Mouse (Mus musculus): ENCODE results near the gene Dnajb13.
"Not testable (repeated sequence)": the region's sequence is repeated elsewhere in the genome, so short reads cannot be mapped to it uniquely, and the experiment has no call there.

The Dnajb13 gene

DNA sequence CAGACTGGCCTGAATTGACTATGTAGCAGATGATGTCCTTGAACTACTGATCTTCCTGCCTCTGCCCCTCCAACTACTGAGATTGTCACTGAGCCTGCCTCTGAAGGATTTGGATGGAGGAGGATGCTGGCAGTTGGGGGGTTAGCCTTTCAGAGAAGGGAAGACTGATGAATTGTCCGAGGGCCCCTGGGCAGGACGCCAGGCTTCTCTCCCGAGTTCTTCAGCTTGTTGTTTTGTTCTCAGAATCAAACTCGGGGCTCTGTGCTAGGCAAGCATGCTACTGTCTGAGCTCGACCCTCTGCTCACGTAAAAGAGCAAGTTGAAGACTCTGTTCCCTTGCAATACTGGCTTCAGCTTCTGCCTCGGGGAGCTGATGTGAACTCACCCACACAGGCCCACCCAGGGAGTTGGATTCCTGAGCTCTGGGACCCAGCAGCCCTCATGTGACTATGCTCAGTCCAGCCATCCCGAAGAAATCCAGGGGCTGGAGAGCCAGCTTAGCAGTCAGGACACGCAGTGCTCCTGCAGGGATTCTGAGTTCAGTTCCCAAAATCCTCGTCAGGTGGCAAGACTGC lies 26.2 kb downstream of the Dnajb13 start:
- DNase-seq (ENCODE audit: low spot score): peak; percentile 43

DNA sequence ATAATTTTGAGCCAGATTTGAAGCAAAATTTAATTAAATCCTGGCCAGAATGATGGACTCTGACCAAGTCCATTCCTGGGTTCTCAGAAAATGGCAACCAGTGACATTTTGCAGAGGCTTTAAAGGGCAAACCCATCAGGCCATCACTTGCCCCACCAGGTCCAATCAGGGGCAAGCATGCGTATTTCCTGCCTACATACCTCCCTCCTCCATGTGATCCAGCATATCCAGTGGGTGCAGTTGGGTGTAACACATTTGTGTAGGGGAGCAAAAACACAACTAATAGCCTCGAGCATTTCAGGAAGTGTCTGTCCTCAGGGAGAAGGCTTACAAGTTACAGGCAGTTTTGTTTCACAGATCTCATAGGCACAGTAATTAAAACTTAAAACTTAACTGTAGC lies 27.5 kb downstream of the Dnajb13 start:
- no peak for DNase-seq (ENCODE audit: low spot score)

DNA sequence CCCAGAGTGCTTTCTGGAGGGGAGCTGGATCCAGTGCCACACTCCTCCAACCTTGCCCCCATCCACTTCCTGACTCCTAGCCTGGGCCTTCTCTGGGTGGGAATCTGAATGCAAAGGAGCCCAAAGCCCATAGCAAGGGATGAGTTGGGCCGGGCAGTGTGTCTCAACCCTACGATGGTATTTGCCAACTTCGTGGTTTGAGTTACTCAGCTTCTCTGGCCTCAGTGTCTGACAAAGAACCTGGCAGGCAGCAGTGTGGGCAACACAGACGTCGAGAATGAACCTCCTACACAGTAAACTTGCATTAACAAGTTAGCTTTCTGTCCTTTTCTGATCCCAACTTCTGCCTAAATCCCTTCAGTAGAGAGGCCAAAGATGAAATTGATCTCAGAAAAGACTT lies 30.3 kb downstream of the Dnajb13 start:
- DNase-seq (ENCODE audit: low spot score): no peak

DNA sequence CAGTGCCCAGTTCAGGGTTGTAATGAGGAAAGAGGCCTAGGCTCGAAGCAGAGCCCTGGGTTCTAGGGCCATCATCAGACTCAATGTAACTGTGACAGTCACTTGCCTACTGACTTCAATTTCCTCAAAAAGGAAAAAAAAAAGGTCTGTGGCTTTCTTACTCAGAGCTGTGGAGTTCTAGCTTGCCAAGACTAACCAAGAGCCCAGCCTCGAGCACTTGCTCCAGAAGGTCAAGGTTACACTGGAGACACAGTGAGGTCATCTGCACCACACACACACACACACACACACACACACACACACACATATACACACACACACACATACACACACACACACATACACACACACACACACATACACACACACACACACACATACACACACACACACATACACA lies 32.7 kb downstream of the Dnajb13 start:
- not testable (repeated sequence) for DNase-seq (ENCODE audit: low spot score)

DNA sequence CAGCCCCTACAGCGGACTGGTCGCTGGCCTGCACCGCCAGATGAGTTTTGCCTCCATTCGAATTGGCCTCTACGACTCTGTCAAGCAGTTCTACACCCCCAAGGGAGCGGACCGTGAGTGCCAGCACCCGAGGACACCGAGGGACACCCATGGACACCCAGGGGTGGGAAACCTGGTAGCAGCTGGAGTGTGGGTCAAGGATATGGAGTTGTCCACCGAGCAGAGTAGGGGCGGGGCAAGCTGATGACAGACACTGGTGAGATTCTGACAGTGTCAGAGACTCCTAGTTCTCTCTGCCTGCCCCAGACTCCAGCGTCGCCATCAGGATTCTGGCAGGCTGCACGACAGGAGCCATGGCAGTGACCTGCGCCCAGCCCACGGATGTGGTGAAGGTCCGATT lies 34.6 kb downstream of the Dnajb13 start:
- no peak for DNase-seq (ENCODE audit: low spot score)

DNA sequence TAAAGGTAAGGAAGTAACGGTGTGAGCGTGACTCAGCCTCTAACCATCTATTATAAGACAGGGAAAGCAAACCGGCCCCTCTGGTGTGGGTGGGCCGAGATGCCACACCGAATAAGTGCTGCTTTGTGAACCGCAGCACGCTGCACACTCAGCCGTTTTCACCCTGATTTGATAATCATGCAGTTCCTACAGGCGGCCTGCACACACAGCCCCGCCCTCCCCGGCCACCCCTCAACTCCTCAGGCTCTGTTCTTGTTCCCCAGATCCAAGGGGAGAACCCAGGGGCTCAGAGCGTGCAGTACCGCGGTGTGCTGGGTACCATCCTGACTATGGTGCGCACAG lies 35.0 kb downstream of the Dnajb13 start:
- no peak for DNase-seq (ENCODE audit: low spot score)

DNA sequence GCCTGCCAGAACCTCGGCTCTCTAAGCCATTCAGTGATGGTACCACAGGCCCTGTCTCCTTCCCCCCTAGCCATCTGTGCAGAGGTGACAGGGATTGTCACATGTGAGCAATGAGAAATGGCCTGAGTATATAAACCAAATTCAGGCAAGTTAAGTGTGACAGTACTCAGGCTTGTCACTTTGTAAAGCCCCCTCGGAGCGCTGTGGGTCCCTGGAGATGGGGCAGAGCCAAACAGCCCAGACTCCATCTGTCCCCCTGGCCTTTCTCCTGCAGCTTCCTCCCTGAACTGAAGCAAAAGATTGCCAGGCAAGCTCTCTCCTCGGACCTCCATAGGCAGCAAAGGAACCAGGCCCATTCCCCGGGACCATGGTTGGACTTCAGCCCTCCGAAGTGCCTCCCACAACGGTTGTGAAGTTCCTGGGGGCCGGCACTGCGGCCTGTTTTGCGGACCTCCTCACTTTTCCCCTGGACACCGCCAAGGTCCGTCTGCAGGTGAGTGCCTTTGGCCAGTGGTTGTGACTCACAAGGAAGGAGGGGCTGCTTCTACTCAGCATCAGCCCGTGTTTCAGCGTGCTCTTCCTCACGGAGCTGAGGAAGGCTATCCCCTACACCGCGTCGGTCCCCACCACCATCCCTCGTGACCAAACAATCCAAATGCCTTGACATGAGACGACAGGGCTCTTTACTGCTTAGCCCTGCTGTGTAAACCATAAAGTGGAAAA lies 35.5 kb downstream of the Dnajb13 start:
- no peak for DNase-seq (ENCODE audit: low spot score)

DNA sequence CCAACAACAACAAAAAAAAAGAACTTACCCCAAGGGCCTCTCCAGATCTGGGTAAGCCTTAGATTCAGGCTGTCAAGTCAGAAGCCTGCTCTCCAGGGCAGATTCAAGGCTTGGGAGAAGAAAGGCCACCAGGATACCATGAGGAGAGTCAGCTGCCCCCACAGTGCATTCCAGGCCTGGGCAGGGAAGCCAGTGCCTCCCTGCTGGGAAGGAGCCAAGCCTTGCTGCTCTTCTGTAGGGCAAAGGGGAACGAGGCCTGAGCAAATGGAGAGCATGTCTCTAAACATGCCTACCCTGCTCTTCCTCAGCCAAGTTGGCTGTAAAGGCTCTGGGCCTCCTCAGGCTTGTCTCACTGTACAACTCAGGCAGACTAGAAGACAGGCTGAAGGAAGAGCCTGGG lies 40.1 kb downstream of the Dnajb13 start:
- peak; percentile 69 for DNase-seq (ENCODE audit: low spot score)

DNA sequence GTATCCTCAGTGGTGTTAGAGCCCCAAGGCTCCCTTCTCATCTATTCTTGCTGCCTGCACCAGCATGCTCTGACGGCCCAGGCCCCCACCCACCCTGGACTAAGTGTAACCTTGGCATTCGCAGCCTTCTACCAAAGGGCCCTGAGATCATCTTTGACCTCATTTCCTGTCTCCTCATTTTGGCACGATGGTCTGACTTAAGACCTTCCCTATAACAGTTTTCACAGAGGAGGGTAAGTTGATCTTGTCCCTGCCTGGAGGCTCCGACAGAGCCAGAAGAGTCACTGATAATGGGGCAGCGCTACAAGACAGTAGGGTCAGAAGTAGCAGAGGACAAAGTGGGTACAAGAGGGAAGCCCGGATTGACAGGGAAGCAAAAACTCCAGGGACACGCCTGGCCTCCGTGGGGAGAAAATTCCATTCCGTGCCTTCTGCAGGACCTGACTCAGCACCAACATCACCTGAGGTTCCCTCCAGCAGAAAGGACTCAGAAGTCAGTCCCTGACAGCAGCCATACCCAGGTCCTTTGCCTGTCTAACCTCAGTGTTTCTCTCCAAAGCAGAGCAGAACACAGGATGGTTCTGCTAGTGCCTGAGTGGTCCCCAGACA lies 40.8 kb downstream of the Dnajb13 start:
- DNase-seq (ENCODE audit: low spot score): no peak

DNA sequence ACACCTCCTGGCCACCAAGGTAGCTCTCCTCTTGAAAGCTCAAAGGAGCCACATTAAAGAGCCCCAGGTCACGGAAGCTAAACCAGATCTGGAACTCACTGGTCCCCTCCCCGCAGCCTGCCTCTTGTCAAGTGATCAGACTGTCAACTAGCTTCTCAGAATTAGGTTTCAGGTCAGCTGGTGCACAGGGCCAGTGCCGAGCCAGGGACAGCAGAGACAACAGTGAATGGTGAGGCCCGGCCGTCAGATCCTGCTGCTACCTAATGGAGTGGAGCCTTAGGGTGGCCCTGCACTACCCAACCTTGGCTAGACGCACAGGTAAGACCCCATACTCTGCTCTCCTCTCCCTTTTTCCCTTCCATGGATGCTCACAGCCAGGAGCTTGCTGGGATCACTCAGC lies 42.0 kb downstream of the Dnajb13 start, which contains the start of gene Ucp3:
TSS of gene Ucp3 (plus strand) at position 214 of the 400 bp plus-strand sequence.
- no peak for DNase-seq (ENCODE audit: low spot score)

DNA sequence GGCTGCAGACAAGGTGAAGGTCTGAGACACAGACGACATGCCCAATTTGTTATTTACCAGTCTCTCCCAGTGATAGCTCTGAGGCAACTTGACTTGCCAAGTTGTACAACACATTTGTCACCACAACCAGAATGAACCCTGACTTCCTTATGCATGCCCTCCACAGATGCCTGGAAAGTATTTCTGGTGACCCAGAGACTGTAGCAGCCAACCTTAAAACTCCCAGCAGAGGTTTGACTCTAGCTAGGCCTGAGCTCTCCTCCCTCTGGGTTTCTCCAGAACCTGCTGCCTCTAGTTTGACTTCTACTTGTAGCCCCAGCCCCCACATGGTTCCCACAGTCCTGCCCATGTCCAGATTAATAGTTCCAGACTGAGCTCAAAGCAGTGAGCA lies 43.4 kb downstream of the Dnajb13 start:
- DNase-seq (ENCODE audit: low spot score): no peak

DNA sequence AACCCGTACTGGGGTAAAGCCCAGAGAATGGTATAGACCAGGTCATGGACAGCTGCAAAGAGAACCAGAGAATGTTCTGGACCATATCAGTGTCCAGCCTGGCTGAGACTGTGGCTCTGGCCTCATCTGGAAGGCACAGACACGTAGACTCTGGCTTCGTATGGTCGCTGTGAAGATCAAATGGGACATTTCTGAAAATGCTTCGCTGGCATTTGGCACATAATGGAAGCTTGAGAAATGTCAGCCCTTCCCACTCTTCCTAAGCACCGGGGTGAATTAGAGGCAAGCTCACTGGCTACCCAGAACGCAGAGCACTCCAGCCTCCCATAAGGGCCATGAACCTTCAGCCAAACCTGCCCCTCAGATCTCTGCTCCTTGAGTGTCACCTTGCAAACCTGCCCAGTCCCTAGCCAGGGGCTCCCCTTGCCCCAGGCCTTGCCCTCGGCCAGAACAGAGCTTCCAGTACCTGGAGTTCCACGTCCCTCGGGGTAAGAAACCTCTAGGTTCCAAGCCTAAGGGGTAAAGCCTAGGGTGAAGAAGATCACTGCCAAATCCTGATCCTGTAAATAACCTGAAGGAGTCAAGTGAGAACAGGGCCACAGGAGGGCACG lies 43.9 kb downstream of the Dnajb13 start:
- no peak for DNase-seq (ENCODE audit: low spot score)

DNA sequence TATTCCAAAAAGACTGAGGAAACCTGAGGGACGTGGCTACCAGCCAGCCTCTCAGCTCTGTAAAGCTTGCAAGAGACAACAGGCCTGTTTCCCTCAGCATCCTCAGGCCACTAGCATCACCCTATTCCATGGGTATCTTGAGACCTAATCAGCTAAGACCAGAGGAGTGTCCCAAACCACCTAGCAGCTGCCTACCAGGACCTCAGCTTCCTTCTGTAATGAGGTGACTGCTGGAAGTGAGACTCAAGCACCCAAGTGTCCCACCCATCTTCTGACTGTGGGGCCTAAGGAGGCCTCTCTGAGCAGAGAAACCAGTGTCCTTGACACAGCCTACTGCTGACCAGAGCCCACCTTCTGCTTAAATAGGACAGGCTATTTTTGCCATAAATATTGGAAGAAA lies 45.3 kb downstream of the Dnajb13 start:
- DNase-seq (ENCODE audit: low spot score): no peak

DNA sequence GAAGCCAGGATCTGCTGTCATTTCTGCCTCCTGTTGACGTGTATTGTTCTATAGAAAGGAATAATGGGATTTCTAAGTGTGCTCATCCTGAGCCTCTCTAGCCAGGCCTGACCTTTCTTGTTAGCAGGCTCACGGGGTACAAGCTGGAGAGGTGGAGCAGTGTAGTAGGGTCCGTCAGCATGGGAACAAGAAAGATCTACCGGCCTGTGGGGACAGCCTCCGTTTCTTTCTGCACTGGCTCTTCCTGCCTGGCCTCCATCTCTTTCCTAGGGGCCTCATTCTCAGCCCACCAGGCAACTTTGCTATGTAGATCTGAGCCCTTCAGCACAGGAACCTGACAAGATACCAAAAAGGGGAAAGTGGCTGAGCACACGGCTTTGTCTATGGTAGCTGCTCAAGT lies 46.0 kb downstream of the Dnajb13 start:
- no peak for DNase-seq (ENCODE audit: low spot score)

DNA sequence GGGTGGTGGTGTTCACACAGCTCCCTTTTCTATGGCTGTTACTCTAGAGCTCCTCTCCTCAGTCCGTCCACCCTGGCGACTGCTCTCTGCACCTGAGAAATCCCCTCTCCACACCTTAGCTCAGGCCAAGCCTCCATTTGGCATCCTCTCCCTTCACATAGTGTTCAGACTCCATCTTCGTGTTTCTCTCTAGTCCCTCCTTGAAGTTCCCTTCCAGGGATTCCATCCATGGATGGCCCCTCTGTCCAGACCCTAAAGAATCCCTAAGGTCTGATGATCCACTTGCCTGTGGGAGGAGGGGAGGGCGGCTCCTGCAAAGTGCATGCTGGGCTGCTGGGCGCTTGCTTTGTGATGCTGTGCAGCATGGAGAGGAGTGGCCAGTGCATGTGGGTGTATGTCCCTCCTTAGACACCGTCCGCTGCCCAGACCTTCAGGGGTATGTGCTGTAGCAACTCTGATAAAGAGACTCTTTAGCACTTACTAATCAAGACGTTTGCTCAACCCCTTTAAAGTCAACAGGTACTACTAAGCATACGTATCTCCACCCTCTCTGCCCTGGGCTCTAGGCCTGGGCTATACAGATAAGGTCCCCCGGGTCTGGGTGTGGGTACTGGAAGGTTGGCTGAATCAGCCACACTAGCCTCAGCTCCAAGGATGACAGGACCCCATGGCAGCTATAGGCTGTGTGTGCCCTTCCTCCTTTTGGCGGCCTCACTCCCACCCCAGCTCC lies 47.8 kb downstream of the Dnajb13 start:
- no peak for DNase-seq (ENCODE audit: low spot score)

DNA sequence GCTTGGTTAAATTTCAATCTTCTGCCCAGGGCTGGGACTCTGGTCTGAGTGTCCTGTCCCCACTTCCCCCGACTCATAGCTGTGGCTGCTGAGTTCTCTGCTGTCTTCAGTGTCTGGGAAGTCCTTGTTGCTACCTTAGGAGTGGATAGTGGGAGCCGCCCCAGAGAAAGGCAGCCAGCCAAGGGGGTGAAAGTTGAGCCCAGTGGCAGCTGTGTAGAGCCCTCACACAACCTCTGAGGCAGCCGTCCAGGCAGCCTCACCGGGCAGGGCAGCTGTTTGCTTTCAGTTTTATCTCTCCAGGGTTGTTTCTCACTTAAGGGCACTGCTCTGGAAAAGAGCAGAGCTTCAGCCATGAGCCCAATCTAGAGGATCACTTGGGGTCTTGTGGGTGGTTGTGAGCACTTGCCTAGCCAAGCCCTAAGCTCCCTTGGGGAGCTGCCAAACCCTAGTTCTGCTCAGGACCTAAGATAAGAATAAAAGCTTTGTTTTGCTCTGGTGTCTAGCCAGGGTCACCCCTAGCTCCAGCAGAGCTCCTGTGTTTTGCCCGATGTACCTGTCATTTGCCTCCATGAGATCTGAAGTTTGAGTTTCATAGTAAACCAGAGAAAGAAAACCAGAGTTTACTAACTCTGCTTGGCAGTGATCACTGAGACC lies 49.0 kb downstream of the Dnajb13 start:
- peak; percentile 91 for DNase-seq (ENCODE audit: low spot score)

DNA sequence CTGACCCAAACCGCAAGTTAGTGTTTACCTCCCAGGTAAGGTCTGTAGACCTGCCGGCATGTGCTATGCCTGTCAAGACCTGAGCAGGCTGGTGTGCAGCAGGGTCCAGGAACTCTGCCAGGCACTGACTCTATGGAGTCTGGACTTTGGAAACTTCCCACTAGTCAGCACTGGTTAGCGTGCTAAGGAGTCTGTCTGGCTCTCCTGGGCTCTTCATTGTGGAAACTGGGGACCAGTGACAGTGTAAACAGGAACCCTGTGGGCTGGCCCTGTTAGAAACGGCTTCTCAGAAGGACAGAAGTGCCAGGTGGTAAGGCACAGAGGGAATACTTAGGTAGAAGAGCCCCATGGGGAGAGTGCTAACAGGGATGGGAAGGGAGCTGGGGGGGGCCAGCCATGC lies 49.5 kb downstream of the Dnajb13 start:
- no peak for DNase-seq (ENCODE audit: low spot score)

DNA sequence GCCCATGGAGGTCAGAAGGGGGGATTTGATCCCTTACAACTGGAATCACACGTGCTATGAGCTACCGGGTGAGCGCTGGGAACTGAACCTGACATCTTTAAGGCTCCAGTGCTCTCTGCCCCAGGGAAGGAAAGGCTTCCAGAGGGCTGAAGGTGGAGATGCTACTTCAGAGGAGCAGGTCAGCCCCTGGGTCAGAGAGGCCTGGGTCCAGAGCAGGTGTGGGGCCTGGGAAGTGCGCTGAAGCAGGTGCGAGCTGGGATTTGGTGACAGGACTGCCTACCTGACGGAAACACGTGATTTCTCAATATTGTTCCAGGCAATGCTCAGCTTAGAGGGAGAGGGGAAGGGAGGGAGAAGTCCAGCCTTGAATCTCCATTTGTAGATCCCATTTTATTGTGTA lies 50.5 kb downstream of the Dnajb13 start:
- no peak for DNase-seq (ENCODE audit: low spot score)

DNA sequence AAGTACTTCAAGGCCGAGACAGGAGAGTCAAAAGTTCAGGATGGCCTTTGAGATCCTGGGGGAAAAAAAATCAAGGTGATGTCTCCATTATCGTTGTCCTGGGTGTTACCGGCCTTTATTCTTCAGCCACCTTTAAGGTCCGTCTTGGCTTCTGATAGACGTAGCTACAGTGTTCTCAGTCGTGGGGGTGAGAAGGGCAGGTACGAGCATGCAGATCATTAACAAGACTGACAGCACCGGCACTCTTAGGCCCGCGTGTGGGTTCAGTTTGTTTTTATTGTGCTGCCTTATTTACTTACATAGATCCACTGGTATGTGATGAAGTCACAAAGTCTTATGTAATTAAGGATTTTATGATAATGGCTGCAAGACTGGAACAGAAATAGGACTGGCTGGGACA lies 51.0 kb downstream of the Dnajb13 start:
- DNase-seq (ENCODE audit: low spot score): no peak

DNA sequence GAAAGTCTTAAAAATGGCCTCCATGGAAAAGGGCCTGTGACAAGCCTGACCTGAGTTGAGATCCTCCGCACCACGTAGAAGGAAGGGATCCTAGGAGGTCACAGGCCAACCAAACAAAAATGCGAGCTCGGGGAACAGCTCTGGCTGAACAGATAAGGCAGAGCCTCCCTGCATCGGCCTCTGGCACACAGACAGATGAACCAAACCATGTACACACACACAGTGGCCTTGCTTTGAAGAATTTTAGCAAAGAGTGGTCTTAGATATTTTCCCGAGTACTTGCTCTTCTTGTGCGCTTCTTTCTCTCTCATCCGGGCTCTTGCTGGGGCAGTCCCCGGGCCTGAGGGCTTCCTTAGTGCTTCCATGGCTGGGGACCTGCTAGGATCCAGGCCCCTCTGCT lies 51.6 kb downstream of the Dnajb13 start:
- no peak for DNase-seq (ENCODE audit: low spot score)

DNA sequence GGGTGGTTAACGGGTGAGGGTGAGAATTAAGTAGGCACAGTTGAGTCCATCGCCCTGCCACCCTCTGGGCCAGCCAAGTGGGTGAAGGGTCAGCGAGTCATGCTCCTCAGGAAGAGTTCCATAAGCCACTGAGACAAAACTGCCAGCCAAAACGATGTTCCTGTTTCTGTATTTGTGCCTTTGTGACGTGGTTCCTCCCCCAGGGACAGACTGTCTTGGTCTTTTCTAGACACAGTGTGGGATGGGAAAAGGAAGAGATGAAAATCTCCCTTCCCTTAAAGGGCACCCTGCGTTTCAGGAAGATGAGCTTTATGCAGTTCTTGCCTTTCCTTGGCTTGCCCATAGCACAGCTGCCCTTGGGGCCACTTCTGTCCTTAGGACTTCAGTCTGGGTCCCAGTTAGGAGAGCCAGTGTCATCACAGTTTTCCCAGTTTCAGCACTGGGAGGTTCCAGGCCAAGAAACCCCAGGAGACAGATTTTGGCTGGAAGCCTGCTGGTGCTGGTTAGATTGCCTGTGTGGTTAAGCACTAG lies 53.1 kb downstream of the Dnajb13 start:
- peak; percentile 60 for DNase-seq (ENCODE audit: low spot score)

DNA sequence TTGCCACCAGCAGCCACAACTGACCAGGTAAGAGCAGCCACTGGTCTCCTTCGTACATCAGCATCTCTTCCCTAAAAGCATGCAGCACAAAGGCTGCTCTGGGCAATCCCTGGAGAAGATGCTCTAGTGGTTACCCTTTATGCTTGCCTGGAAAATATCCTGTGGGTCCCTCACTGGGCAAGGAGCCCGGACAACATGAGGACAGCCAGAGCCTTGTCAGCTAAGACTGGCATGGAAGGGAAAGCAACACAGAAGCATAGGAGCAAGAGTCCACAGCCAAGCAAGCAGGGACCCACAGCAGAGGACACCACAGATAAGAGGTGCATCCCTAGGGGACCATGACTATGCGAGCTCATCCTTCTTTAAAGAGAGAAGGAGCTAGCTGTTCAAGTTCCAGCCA lies 54.9 kb downstream of the Dnajb13 start:
- no peak for DNase-seq (ENCODE audit: low spot score)

All from ovary, postnatal 36 days (tissue).